Mouse (Mus musculus) layer of hippocampus, adult 8-10 months (tissue): Measurements from ENCODE around the gene Gm9844. TPM values are rescaled to one million over a fixed set of nuclear protein-coding genes. Genes with fewer than 3 reads are reported as not detected.
"Not testable (repeated sequence)": the region's sequence is repeated elsewhere in the genome, so short reads cannot be mapped to it uniquely, and the experiment has no call there.

Source experiments
- DNase-seq, 2 experiments: peaks; one replicate each; pipeline ENCODE4 v3.0.0; 2022; ENCODE audit warnings: low spot score in 2 of 2
- total RNA-seq, 4 experiments: library from RNA; stranded (reverse); gene quantifications; 2 replicates each; pipeline ENCODE4 v1.2.4; 2022

Gm9844 gene
- total RNA-seq, 4 experiments from 2014 or later = not detected

- no peak for DNase-seq
Measured at GRCm38 (mm10) chr7:24869080-24869479, 7.1 kb downstream of the Gm9844 start.

GRCm38 (mm10) chr7:24869532-24870165 lies 7.6 kb downstream of the Gm9844 start, which contains the start of the genes Lypd4 and Dmrtc2:
TSS of gene Lypd4 (minus strand) at chr7:24869941.
TSS of gene Dmrtc2 (plus strand) at chr7:24870057.
- no peak for DNase-seq

- no peak for DNase-seq
Measured at GRCm38 (mm10) chr7:24877588-24877987, 15.6 kb downstream of the Gm9844 start.

GRCm38 (mm10) chr7:24879620-24880019 lies 17.6 kb downstream of the Gm9844 start:
- DNase-seq = no peak

- DNase-seq = no peak
Measured at GRCm38 (mm10) chr7:24882416-24883199, 20.6 kb downstream of the Gm9844 start.

- DNase-seq = peak; percentile 98 to 99
Measured at GRCm38 (mm10) chr7:24883896-24884692, 22.1 kb downstream of the Gm9844 start, which contains the start of gene Rps19. TSS of gene Rps19 (plus strand) at chr7:24884371.

DNA sequence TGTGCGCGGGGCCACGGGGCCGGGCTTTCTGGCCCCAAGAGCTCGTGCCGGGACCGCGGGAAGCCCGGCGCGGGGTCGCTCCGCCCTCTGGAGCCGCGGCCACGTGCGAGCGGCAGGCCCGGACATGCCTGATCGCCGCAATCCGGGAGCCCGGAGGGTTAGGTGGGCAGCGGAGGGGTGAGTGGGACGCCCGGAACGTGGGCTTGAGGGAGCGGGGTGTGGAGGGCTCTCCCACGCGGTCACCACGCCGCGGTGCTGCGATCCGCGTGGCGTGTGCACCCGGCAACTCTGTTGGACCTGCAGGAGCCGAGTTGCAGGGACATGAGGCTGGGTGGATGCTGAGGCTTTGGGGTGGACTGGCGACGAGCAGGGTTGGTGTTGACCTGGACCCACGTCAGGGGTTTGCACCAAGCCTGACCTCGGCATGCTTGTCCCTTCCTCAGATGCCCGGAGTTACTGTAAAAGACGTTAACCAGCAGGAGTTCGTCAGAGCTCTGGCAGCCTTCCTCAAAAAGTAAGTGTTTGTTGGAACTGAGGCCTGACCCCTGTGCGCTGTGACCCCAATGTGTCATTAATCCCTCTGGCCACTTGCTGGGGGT lies 22.8 kb downstream of the Gm9844 start:
- DNase-seq = no peak

DNA sequence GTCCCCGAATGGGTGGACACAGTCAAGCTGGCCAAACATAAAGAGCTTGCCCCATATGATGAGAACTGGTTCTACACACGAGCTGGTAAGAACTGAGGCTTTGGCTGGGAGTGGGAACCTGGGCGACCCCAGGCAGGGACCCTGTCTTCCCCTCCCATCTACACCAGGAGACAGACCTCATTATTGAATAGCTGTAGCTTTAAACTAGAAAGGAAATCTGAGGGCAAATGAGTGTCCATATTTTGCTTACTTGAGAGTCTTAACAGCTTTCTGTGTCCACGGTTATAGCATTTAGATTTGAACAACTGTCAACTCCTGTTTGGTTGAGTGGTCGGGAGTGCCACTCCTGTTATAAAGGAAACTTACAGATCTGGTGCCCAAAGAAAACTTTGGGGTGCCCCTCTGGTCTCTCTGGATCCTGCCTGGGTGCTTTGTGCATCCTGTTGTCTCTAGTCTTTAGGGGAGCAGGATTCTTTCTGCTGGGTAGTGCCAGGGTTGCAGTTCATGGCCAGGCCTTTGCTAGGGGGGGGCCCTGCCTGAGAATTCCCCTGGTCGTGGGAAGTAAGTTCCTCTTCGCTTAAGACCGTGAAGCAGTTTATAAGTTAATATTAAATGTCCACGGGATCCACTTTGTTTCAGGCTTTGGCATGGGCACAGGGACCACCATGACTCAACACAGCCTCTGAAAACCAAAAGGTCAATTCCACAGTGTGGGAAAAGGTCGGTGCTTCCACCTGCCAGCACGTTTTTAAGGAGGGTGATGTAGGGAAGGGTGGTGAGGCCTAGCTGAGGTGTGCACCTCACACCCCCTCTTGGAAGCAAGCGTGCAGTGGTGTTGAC lies 23.7 kb downstream of the Gm9844 start:
- DNase-seq = no peak

DNA sequence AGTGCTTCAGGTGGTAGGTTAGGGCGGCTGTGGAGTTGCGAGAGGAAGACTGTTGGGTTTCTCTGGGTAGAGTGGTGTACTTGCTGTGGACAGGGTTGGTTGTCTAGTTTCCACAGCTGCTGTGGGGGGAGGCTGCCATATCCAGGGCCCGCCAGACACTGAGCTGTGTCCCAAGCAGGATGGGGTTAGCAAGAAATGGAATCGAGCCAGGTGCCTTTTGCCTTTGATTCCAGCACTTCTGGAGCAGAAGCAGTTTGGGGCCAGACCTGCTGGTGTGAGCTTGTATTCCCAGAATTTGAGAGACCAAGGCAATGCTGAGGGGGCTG lies 24.3 kb downstream of the Gm9844 start:
- DNase-seq = no peak

GRCm38 (mm10) chr7:24887096-24887495 lies 25.1 kb downstream of the Gm9844 start:
- DNase-seq = no peak

- DNase-seq = no peak
Measured at GRCm38 (mm10) chr7:24889431-24890220, 27.6 kb downstream of the Gm9844 start.

DNA sequence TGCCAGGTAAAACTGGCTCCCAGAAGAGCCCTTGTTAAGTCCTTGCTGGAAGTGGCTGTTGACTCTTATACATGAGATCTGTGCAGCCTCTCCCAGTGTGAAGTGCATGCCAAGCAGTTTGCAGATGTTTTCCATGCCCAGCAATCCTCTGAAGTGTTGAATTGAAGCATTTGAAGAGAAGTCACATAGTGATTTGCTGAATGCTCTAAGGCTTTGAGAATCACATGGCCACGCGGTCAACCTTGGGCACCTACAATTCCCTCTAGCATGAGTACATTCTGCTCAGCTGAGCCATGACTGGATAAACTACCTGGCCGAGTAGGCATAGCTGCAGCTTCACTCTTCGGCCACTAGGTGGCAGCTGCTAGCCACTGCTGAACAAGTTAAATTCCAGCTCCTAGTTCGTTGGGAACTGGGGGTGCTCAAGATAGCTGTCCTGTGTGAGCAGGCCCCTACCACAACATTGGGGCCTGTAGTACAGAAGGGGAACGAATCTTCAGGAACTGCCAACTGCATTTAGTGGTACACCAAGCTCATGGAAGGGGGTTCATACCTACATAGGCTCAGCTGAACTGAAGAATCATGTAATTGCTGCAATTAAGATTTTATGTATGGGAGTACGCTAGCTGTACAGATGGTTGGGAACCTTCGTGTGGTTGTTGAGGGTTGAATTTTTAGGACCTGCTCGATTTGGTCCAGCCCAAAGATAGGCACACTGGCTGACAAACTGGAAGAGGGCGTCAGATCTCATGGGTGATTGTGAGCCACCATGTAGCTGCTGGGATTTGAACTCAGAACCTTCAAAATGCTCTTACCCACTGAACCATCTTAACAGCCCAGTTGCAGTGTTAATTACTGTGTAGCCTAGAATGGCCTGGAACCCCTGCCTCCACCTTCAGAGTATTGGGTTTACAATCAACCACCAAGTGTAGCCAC lies 28.5 kb downstream of the Gm9844 start:
- DNase-seq = peak; percentile 39 to 69

DNA sequence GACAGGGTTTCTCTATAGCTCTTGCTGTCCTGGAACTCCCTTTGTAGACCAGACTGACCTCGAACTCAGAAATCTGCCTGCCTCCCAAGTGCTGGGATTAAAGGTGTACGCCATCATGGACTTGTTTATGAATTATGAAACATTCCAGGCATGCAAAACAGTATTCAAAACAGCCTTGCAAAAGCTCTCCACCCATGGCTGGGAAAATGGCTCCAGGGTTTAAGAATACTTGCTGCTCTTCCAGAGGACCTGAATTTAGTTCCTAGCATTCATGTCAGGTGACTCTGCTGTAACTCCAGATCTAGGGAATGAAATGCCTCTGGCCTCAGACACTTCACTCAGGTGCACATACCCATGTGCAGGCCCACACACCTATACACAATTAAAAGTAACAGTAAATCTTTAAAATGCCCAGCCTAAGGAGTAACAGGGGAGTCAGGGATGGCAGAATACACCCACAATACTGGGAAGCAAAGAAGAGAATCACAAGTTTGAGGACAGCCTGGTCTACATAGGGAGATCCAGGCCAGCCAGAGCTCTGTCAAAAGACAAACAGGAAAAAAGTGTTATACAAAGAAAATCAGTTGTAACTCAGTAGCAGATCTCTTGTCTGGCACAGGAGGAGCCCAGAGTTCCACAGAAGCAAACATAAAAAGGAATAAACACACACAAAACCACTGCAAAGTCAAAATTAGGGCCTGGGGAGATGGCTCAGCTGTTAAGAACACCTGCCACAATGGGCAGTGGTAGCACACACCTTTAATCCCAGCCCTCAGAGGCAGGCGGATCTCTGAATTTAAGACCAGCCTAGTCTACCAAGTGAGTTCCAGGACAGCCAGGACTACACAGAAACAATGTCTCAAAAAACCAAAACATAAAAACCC lies 29.5 kb downstream of the Gm9844 start:
- no peak for DNase-seq

- DNase-seq = no peak
Measured at GRCm38 (mm10) chr7:24892125-24892583, 30.1 kb downstream of the Gm9844 start.

DNA sequence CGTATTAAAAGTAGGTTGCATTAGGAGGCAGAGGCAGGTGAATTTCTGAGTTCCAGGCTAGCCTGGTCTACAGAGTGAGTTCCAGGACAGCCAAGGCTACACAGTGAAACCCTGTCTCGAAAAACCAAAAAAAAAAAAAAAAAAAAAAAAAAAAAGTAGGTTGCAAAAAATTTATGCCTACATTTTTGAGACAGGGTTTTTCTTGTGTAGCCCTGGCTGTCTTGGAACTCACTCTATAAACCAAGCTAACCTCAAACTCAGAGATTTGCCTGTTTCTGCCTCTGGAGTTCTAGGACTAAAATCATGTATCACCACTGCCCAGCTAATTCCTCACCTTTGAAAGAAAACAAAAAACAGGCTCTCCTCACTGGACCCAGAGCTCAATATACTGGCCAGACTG lies 33.7 kb downstream of the Gm9844 start:
- not testable (repeated sequence) for DNase-seq

DNA sequence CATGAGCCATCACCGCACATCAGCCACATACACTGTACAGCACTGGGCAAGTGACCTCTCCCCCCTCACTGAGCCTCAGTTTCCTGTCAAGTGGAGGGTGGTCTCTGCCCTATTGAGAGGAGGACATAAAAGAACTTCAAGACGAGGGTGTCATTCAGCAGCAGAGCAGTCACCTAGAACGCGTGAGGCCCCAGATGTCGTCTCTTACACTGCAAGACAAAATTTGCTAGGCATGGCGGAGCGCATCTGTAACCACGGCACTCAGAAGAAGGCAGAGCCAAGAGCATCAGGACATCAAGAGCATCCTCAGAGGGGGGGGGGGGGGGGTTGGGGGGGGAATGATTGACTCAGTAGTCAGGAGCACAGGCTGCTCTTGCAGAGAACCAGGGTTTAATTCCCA lies 34.3 kb downstream of the Gm9844 start:
- no peak for DNase-seq

DNA sequence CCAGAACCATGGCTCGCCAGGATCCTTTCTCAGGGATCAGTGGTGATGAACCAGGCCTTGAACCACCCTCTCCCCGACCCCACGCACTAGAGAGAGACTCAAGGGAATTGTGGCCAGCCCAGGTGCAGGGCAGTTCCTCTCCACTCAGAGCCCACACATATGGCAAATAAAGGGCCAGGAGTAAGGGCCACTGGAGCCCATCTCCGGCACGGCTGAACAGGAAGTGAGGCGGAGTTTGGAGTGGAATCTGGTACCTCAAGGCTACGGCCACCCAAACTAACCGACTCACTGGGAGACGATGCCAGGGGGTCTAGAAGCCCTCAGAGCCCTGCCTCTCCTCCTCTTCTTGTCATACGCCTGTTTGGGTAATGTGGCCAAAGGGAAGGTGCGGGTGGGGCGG lies 35.2 kb downstream of the Gm9844 start, which contains the start of gene Cd79a:
Cd79a (plus strand) TSS at position 158 of the 400 bp plus-strand sequence.
- DNase-seq = no peak

DNA sequence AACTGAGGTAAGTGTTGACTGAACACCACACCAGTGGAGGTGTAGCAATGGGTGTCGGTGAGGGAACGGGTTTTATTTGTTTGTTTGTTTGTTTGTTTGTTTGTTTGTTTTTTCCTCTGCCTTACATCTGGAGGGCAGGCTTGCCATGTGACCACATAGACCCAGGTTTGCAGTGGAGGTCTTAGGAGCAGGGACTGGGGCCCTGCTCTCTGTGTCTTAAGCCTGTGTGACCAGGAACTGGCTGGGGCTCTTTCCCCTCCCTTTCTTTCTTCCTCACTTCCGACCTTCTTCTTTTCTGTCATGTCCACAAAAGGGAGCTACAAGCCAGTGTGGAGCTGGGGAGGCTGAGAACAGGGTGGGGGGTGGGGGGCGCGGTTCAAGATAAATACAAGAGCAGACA lies 35.9 kb downstream of the Gm9844 start:
- DNase-seq = no peak
